8 mouse cellular contexts compared by ENCODE assay signal in the genomic region with DNA sequence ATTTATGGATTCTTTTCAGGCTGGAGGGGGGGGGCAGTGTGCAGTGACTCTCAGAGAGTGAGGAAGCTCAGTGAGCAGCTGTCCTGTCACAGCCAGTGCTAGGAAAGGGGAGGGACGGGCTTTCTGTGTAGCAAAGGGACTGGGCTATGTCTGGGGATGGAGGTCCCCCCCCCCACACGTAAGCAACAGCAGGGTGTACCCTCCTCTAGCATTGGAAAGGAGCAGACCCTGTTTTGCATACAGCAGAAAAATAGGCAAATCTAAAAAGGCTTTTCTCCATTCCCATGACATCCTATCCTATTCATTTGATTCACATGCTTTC.
DNase-seq lines count a peak whose midpoint lies in the region; ATAC-seq and TF ChIP-seq lines count a peak whose summit lies in the region.

No protein-coding gene starts in this region.

- no peak for TF ChIP-seq CTCF in liver, postnatal 0 days (IDR thresholded peaks at IDR 0.05; ENCODE audit: low read depth)

- no peak overlapping the region for H3K4me3 ChIP-seq in forebrain, embryonic 15.5 days
- no peak overlapping the region for H3K4me3 ChIP-seq in forebrain, embryonic 11.5 days (ENCODE audit: low read depth, low read length)
- no peak overlapping the region for H3K4me3 ChIP-seq in liver, postnatal 0 days (ENCODE audit: low read depth, low read length)
- H3K4me3 ChIP-seq in liver, embryonic 11.5 days (ENCODE audit: low read depth, low read length), result no peak overlapping the region
- no peak overlapping the region for H3K4me3 ChIP-seq in forebrain, embryonic 16.5 days (replicated peaks; ENCODE audit: low read length)
- no peak overlapping the region for H3K4me3 ChIP-seq in limb, embryonic 15.5 days

- 0 out of 2 replicates have a peak, but pooled peaks cover 3% of the 10 kb centered on the region for H3K4me1 ChIP-seq in forebrain, embryonic 15.5 days
- H3K4me1 ChIP-seq in forebrain, embryonic 11.5 days (replicated peaks; ENCODE audit: control insufficient read depth, insufficient read depth, low read length), result no peaks in the 10 kb centered on the region
- 0 out of 2 replicates have a peak, but pooled peaks cover 3% of the 10 kb centered on the region for H3K4me1 ChIP-seq in liver, postnatal 0 days (ENCODE audit: insufficient read depth)
- no peaks in the 10 kb centered on the region; the same call in none of the 2 replicates for H3K4me1 ChIP-seq in liver, embryonic 11.5 days (replicated peaks; ENCODE audit: control insufficient read depth, insufficient read depth, low read length)
- peaks cover 4% of the 10 kb centered on the region; the same call in 1 of the 2 replicates for H3K4me1 ChIP-seq in forebrain, embryonic 16.5 days (replicated peaks; ENCODE audit: control insufficient read depth, insufficient read depth, low read length)
- no peaks in the 10 kb centered on the region; the same call in 1 of the 2 replicates for H3K4me1 ChIP-seq in limb, embryonic 15.5 days

- H3K9me3 ChIP-seq in forebrain, embryonic 15.5 days, result no peaks in the 10 kb centered on the region
- H3K9me3 ChIP-seq in forebrain, embryonic 11.5 days (ENCODE audit: control insufficient read depth, low read length), result no peaks in the 10 kb centered on the region
- H3K9me3 ChIP-seq in liver, postnatal 0 days (ENCODE audit: low read length), result no peaks in the 10 kb centered on the region
- H3K9me3 ChIP-seq in liver, embryonic 11.5 days (ENCODE audit: control insufficient read depth, low read length), result no peaks in the 10 kb centered on the region
- no peaks in the 10 kb centered on the region for H3K9me3 ChIP-seq in forebrain, embryonic 16.5 days (ENCODE audit: control insufficient read depth, low read length)
- no peaks in the 10 kb centered on the region for H3K9me3 ChIP-seq in limb, embryonic 15.5 days

- 0 out of 2 replicates have a peak, but pooled peaks have one; percentile 48 for ATAC-seq in forebrain, embryonic 15.5 days (replicated peaks)
- no peak for ATAC-seq in forebrain, embryonic 11.5 days (replicated peaks; ENCODE audit: low FRiP score)
- ATAC-seq in liver, postnatal 0 days, result no peak; the same call in 1 of the 2 replicates
- ATAC-seq in liver, embryonic 11.5 days (replicated peaks; ENCODE audit: low FRiP score), result no peak; the same call in 1 of the 2 replicates
- peak; percentile 49; the same call in 1 of the 2 replicates for ATAC-seq in forebrain, embryonic 16.5 days
- ATAC-seq in limb, embryonic 15.5 days (ENCODE audit: insufficient number of reproducible peaks, low FRiP score, low TSS enrichment, low read depth), result peak; percentile 52; the same call in 1 of the 2 replicates

- H3K27me3 ChIP-seq in forebrain, embryonic 15.5 days, result no peaks in the 10 kb centered on the region
- H3K27me3 ChIP-seq in forebrain, embryonic 11.5 days (ENCODE audit: control insufficient read depth, insufficient read depth, low read length), result no peaks in the 10 kb centered on the region
- H3K27me3 ChIP-seq in liver, postnatal 0 days (ENCODE audit: insufficient read depth, low read length), result no peaks in the 10 kb centered on the region
- no peaks in the 10 kb centered on the region for H3K27me3 ChIP-seq in liver, embryonic 11.5 days (replicated peaks; ENCODE audit: control insufficient read depth, insufficient read depth, low read length)
- H3K27me3 ChIP-seq in forebrain, embryonic 16.5 days (replicated peaks; ENCODE audit: control insufficient read depth, insufficient read depth, low read length), result no peaks in the 10 kb centered on the region
- H3K27me3 ChIP-seq in limb, embryonic 15.5 days, result no peaks in the 10 kb centered on the region

- no peaks in the 10 kb centered on the region for H3K36me3 ChIP-seq in forebrain, embryonic 15.5 days
- no peaks in the 10 kb centered on the region for H3K36me3 ChIP-seq in forebrain, embryonic 11.5 days (ENCODE audit: control insufficient read depth, insufficient read depth, low read length)
- no peaks in the 10 kb centered on the region for H3K36me3 ChIP-seq in liver, postnatal 0 days (replicated peaks; ENCODE audit: insufficient read depth, low read length)
- no peaks in the 10 kb centered on the region for H3K36me3 ChIP-seq in liver, embryonic 11.5 days (ENCODE audit: control insufficient read depth, insufficient read depth, low read length)
- no peaks in the 10 kb centered on the region for H3K36me3 ChIP-seq in forebrain, embryonic 16.5 days (ENCODE audit: control insufficient read depth, insufficient read depth)
- no peaks in the 10 kb centered on the region for H3K36me3 ChIP-seq in limb, embryonic 15.5 days

- no peak for TF ChIP-seq EP300 in liver, postnatal 0 days (IDR thresholded peaks at IDR 0.05; ENCODE audit: low read depth)

- WGBS in forebrain, embryonic 15.5 days, result 45% methylated on average over 2 of the region's 2 CpGs
- 57% methylated on average over 2 of the region's 2 CpGs for WGBS in forebrain, embryonic 11.5 days
- WGBS in liver, postnatal 0 days (ENCODE audit: insufficient replicate concordance), result 50% methylated on average over 2 of the region's 2 CpGs
- 52% methylated on average over 2 of the region's 2 CpGs for WGBS in liver, embryonic 11.5 days
- WGBS in forebrain, embryonic 16.5 days, result 40% methylated on average over 2 of the region's 2 CpGs
- WGBS in limb, embryonic 15.5 days, result 29% methylated on average over 2 of the region's 2 CpGs

- no peak for DNase-seq in forebrain, embryonic 11.5 days (ENCODE audit: low spot score)
- DNase-seq in liver, postnatal 0 days, result no peak
- DNase-seq in liver, embryonic 11.5 days (ENCODE audit: low spot score), result no peak
- no peak for DNase-seq in thymus, postnatal 10 days (ENCODE audit: low spot score in 2 of 2)
- DNase-seq in ovary, postnatal 10 days (ENCODE audit: low spot score), result no peak

- H3K4me2 ChIP-seq in forebrain, embryonic 15.5 days (replicated peaks), result no peak overlapping the region
- H3K4me2 ChIP-seq in forebrain, embryonic 11.5 days (ENCODE audit: low read depth, low read length, severe bottlenecking), result no peak overlapping the region
- no peak overlapping the region for H3K4me2 ChIP-seq in liver, postnatal 0 days (ENCODE audit: low read depth, low read length)
- no peak overlapping the region for H3K4me2 ChIP-seq in liver, embryonic 11.5 days
- no peak overlapping the region for H3K4me2 ChIP-seq in forebrain, embryonic 16.5 days (ENCODE audit: low read length)
- H3K4me2 ChIP-seq in limb, embryonic 15.5 days, result no peak overlapping the region

- no peak overlapping the region for H3K27ac ChIP-seq in forebrain, embryonic 15.5 days (replicated peaks)
- H3K27ac ChIP-seq in forebrain, embryonic 11.5 days (ENCODE audit: low read depth, low read length), result no peak overlapping the region
- 0 out of 2 replicates have a peak overlapping the region, but pooled peaks have one; percentile 34 for H3K27ac ChIP-seq in liver, postnatal 0 days (ENCODE audit: low read depth)
- H3K27ac ChIP-seq in liver, embryonic 11.5 days (ENCODE audit: low read depth, low read length), result no peak overlapping the region
- H3K27ac ChIP-seq in forebrain, embryonic 16.5 days (ENCODE audit: low read length), result no peak overlapping the region
- no peak overlapping the region for H3K27ac ChIP-seq in limb, embryonic 15.5 days

- no peak overlapping the region for H3K9ac ChIP-seq in forebrain, embryonic 15.5 days (replicated peaks)
- no peak overlapping the region for H3K9ac ChIP-seq in forebrain, embryonic 11.5 days (ENCODE audit: low read length)
- no peak overlapping the region for H3K9ac ChIP-seq in liver, postnatal 0 days (replicated peaks)
- no peak overlapping the region for H3K9ac ChIP-seq in liver, embryonic 11.5 days (ENCODE audit: low read depth, low read length)
- no peak overlapping the region for H3K9ac ChIP-seq in forebrain, embryonic 16.5 days (replicated peaks; ENCODE audit: low read depth, low read length)
- no peak overlapping the region for H3K9ac ChIP-seq in limb, embryonic 15.5 days

Comparison
In these comparisons a context has a peak if more than half of its experiments do, and no peak if none do; other contexts are left out.
1. ATAC-seq: peak in forebrain, embryonic 15.5 days (single experiment), forebrain, embryonic 16.5 days (single experiment) and limb, embryonic 15.5 days (single experiment); none in forebrain, embryonic 11.5 days (single experiment), liver, postnatal 0 days (single experiment) and liver, embryonic 11.5 days (single experiment).